Mouse (Mus musculus) megakaryocyte, embryonic 14.5 days (primary cell): ENCODE measurements around the gene Rab40c. TPM values are rescaled to one million over a fixed set of nuclear protein-coding genes. Genes with fewer than 3 reads are reported as not detected.
"Not testable (repeated sequence)": the region's sequence is repeated elsewhere in the genome, so short reads cannot be mapped to it uniquely, and the experiment has no call there.

Experiments
- H3K27me3 ChIP-seq: replicated peaks from 2 replicates; pipeline ENCODE3; 2012; ENCODE audit warnings: inconsistent platforms
- H3K36me3 ChIP-seq: replicated peaks from 2 replicates; pipeline ENCODE3; 2012; ENCODE audit warnings: low read length, inconsistent platforms, mixed read lengths
- H3K4me1 ChIP-seq: 2 replicates; pipeline ENCODE4 v1.6.1; 2012; ENCODE audit warnings: inconsistent platforms
- H3K4me3 ChIP-seq: replicated peaks from 2 replicates; pipeline ENCODE3; 2012; ENCODE audit warnings: moderate library complexity, mild to moderate bottlenecking, inconsistent platforms
- H3K9me3 ChIP-seq: 2 replicates; pipeline ENCODE4 v1.6.1; 2012; ENCODE audit warnings: inconsistent platforms
- FLI1 ChIP-seq: IDR thresholded peaks from 2 replicates; pipeline ENCODE4 v1.6.1; 2012; ENCODE audit warnings: low read length, inconsistent platforms, mixed read lengths
- GATA1 ChIP-seq: IDR thresholded peaks from 3 replicates; pipeline ENCODE4 v1.6.1; 2012; ENCODE audit warnings: mixed read lengths, low read length, inconsistent platforms, borderline replicate concordance
- polyA plus RNA-seq: library from polyadenylated mRNA; stranded (reverse); fragments of >175 nt; gene quantifications from 2 replicates; pipeline ENCODE4 v1.2.3, GENCODE M21; 2012; ENCODE audit warnings: low replicate concordance; ENCODE audit not compliant: insufficient read depth

The Rab40c gene
- polyA plus RNA-seq, 1 experiment = 8.8 TPM

DNA sequence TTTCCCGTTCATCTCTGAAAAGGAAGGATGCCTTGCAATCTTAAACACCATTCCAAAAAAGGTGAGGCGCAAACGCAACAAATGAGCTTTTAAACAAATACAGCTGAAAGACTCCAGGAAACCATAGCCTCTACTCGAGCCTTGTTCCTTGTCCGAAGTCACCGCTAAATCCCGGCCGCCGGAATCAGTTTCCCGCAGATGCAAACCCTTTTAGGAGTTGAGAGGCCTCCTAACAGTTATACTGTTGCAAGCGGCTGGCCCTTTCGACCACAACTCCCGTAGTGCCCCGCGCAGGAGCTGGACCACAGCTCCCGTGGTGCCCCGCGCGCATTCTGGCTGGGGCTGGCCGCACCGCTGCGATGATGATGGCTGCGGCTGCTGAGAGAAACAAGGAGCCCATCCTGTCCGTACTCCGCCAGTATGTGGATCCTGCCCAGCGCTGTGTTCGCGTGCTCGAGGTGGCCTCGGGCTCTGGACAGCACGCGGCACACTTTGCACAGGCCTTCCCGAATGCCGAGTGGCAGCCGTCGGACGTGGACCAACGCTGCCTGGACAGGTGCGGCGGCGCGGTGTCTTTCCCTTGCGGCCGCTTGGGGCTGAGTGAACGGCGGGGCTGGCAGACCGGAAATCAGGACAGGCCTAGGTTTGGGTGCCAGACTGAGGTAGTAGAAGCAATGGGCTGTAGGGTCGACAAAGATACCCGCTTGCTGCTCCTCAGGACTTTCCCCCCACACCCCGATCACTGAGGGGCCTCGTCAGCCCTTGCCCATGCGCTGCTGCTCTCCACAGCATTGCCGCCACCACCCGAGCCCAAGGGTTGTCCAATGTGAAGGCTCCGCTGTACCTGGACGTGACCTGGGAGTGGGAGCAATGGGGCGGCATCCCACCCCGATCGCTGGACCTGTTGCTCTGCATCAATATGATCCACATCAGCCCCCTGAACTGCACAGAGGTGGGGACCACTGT is 44.1 kb downstream of the Rab40c start:
- no peaks in the 10 kb centered on the region for H3K27me3 ChIP-seq
- peak overlapping the region; percentile 100 for H3K4me3 ChIP-seq
- peaks cover 35% of the 10 kb centered on the region for H3K36me3 ChIP-seq
- no peak for TF ChIP-seq FLI1
- no peak for TF ChIP-seq GATA1
- no peaks in the 10 kb centered on the region for H3K9me3 ChIP-seq
- peaks cover 55% of the 10 kb centered on the region for H3K4me1 ChIP-seq

DNA sequence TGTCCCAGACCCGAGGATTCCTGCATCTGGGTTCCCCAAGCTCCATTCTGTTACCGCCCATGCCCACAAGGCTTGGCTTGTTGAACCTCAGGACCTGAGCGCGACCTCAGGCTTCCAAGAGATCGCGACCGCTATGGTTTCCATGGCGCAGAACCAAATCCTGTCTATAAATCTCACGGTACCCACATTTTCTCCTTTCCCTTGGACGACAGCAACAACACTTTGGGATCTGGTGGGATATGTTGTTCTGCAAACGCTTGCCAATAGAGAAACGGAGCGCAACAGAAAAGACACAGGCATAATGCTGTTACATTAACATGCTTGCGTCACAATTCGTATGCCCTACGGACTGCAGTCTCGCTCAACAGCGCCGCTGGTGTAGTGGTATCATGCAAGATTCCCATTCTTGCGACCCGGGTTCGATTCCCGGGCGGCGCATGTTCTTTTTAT is 44.8 kb downstream of the Rab40c start, which contains the start of gene Mettl26:
Gene Mettl26 (plus strand): TSS at position 354 of the 450 bp plus-strand sequence.
- Histone ChIP-seq H3K27me3 (no peaks in the 10 kb centered on the region), H3K4me3 (peak within 1 kb of the TSS; percentile 100), H3K36me3 (peaks cover 28% of the 10 kb centered on the region), H3K4me1 (peaks cover 55% of the 10 kb centered on the region), H3K9me3 (no peaks in the 10 kb centered on the region)
- TF ChIP-seq GATA1 (no peak), FLI1 (no peak)

DNA sequence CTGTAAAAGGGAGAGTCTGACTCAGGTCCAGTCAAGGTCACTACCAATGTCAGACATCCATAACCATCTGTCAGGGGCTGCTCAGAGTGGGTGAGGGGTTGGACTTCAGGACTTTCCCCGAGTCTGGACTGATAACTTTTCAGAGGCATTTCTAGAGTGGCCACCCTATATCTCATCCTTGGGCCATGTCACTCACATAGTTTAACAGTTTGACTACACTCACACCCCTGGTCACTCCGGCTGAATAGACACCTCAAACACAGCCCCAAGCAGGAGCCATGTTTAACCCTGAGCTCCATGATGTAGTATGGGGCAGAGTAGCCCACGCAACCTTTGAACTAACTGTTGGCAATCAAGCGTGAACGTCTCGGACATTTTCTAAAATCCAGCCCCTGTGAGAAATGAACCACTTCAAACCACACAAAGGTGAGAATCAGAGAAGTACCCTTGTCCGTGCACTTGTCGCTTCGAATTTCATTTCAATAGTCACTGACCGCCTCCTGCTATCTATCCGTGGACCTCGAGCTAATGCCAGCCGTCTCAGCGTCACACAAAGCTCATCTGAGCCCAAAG is 45.3 kb downstream of the Rab40c start:
- Histone ChIP-seq H3K27me3 (no peaks in the 10 kb centered on the region), H3K4me1 (peaks cover 53% of the 10 kb centered on the region), H3K9me3 (no peaks in the 10 kb centered on the region), H3K4me3 (peak overlapping the region; percentile 100), H3K36me3 (peaks cover 23% of the 10 kb centered on the region)
- no peak for TF ChIP-seq FLI1

DNA sequence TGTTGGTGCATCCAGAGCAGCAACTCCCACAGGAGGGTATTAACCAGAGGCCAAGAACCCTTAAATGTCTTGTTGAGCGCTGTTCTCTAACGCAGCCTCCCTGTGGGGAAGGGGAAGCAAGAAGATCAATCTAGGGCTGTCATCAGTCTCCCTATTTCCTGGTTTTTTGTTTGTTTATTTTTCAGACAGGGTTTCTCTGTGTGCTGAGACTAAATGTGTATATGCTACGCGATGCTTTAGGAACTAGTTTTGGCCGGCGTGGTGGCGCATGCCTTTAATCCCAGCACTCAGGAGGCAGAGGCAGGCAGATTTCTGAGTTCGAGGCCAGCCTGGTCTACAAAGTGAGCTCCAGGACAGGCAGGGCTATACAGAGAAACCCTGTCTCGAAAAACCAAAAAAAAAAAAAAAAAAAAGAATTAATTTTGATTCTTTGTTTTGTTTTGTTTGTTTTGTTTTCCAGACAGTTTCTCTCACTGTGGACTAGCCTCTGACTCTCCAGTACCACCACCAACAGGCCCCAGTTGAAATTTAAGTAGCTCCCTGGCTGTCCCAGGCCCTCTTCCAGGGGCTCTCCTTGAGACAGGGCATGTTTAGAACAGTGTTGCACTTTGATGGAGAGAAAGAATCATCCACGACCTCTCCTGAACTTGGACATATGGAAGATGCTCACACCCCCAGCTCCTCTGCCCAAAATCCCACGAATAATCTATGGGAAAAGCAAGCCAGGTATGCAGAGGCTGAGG is 46.0 kb downstream of the Rab40c start:
- Histone ChIP-seq H3K4me1 (peaks cover 55% of the 10 kb centered on the region), H3K36me3 (peaks cover 16% of the 10 kb centered on the region), H3K9me3 (no peaks in the 10 kb centered on the region), H3K4me3 (peak overlapping the region; percentile 100), H3K27me3 (no peaks in the 10 kb centered on the region)
- TF ChIP-seq GATA1 (no peak), FLI1 (no peak)

DNA sequence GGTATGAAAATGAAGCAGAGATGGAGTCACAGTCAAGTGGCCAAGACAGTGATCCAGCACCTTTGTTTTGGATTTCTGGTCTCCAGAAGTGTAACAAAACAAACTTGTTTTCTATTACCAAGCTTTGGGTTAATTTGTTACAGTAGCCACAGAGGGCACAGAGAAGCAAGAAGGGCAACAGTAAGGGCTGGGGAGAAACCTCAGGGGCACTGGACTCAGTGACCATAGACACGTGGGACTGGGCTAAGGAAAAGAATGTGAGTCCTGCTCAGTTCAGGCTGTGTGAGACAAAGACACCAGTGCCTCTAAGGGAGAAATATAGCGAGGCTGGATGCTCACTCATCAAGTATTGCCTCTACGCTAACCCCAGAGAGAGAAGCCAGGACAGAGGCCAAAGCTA is 46.9 kb downstream of the Rab40c start:
- TF ChIP-seq GATA1 (no peak), FLI1 (no peak)
- peaks cover 7% of the 10 kb centered on the region for H3K36me3 ChIP-seq
- no peaks in the 10 kb centered on the region for H3K9me3 ChIP-seq
- no peaks in the 10 kb centered on the region for H3K27me3 ChIP-seq
- H3K4me3 ChIP-seq = no peak overlapping the region
- H3K4me1 ChIP-seq = peaks cover 64% of the 10 kb centered on the region

DNA sequence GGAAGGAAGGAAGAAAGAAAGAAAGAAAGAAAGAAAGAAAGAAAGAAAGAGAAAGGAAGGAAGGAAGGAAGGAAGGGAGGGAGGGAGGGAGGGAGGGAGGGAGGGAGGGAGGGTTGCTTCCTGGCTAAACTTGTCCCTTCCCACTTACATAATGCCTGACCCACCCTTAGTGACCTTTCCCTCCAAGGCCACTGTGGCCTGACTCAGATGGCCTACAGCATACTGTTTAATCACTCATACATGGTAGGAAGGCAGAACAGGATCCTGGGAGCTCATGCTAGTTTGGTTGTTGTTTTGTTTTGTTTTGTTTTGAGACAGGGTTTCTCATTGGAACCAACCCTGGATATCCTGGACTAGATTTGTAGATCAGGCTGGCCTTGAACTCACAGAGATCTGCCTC is 48.0 kb downstream of the Rab40c start:
- not testable (repeated sequence) for H3K4me3 ChIP-seq, H3K36me3 ChIP-seq, H3K9me3 ChIP-seq, H3K27me3 ChIP-seq
- peaks cover 68% of the 10 kb centered on the region for H3K4me1 ChIP-seq

DNA sequence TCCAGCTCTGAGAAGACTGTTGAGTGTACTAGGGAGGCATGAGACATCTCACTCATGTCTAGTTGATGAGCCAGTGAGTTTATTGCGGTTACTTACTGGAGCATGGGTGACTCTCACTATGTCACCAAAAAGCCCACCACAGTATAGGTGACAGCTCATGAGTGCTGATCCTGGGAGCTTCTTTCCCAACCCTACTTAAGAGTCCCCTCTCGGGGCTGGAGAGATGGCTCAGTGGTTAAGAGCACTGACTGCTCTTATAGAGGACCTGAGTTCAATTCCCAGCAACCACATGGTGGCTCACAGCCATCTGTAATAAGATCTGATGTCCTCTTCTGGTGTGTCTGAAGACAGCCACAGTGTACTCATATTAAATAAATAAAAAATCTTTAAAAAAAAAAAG is 49.6 kb downstream of the Rab40c start:
- Histone ChIP-seq H3K4me1 (peaks cover 67% of the 10 kb centered on the region), H3K36me3 (peaks cover 8% of the 10 kb centered on the region), H3K9me3 (no peaks in the 10 kb centered on the region), H3K27me3 (no peaks in the 10 kb centered on the region), H3K4me3 (no peak overlapping the region)
- TF ChIP-seq FLI1 (no peak), GATA1 (no peak)

DNA sequence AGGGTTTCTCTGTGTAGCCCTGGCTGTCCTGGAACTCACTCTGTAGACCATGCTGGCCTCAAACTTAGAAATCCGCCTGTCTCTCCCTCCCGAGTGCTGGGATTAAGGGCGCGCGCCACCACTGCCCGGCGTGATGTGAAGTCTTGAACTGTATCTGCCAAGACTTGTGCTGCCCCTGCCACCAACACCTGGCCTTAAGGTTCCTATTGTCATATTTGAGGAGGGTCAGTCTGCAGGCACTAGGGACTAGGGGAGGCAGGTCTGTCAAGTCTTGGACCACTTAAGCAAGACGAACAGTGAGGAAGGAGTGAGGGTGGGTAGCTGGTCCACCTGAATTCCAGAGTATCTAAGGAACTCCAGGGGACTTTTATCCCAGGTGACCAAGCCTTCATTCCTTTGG is 50.0 kb downstream of the Rab40c start:
- Histone ChIP-seq H3K36me3 (peaks cover 13% of the 10 kb centered on the region), H3K9me3 (no peaks in the 10 kb centered on the region), H3K4me1 (peaks cover 66% of the 10 kb centered on the region), H3K27me3 (no peaks in the 10 kb centered on the region), H3K4me3 (no peak overlapping the region)
- TF ChIP-seq FLI1 = no peak
- no peak for TF ChIP-seq GATA1

DNA sequence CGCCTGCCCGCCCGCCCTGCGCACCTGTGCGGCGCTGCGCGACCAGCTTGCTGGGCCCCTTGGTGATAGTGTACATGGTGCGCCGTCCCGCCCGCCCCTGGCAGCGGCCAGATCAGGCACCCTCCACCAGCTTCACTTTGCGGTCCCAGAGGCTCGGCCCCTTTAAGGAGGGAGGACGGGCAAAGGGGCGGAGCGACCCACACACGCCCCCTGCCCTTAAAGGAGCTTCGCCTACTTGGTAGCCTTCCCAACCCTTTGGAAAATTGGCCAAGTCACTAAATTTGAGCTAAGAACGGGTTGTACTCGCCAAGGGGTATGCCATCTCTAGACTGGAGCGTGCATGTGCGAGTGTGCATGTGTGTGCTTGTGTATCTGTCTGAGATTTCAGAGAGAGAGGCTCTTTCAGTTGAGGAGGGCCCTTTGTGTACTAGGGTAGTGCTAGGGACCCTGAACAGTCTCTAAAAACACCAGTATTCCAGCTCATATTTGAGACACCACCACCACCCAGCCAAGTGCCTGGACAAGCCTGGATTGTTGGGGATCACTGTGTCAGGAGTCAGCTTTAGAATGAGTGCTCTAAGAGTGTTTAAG is 50.8 kb downstream of the Rab40c start, which contains the start of gene Mcrip2:
Gene Mcrip2 (minus strand): TSS at position 164 of the 591 bp plus-strand sequence.
- TF ChIP-seq GATA1 (no peak), FLI1 (no peak)
- H3K4me1 ChIP-seq = peaks cover 66% of the 10 kb centered on the region
- H3K36me3 ChIP-seq = peaks cover 21% of the 10 kb centered on the region
- H3K9me3 ChIP-seq = no peaks in the 10 kb centered on the region
- no peaks in the 10 kb centered on the region for H3K27me3 ChIP-seq
- H3K4me3 ChIP-seq = peak within 1 kb of the TSS; percentile 94
